Mouse (Mus musculus): Measurements from ENCODE around the gene Cnga2. TPM values are rescaled to one million over a fixed set of nuclear protein-coding genes. Genes with fewer than 3 reads are reported as not detected.

The Cnga2 gene
- polyA plus RNA-seq, 1 experiment from 2014 or later: 0.10 TPM

DNA sequence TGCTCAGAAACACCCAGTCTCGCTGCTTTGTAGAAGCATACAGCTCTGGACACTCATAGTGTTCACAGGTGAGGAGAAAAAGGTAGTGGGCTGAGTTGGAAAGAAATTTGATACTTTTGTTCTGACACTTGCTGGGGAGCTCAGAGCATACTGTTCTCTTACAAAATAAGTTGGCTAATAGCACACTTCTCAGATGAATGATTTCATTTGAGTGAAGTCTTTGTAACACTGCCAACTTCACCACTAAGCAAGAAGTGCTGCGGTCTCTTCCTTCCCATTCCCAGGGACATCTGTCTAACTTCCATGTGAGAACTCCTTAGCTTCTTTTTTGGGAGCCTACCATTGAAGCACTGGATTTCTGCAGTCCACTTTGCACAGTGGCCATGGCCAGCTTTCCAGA is 8.4 kb upstream of the Cnga2 start:
- Histone ChIP-seq H3K27me3 (replicated peaks) (no peaks in the 10 kb centered on the region), H3K9me3 (no peaks in the 10 kb centered on the region), H3K4me1 (no peaks in the 10 kb centered on the region), H3K36me3 (no peaks in the 10 kb centered on the region), H3K4me2 (replicated peaks) (no peak overlapping the region), H3K9ac (no peak overlapping the region), H3K4me3 (no peak overlapping the region), H3K27ac (no peak overlapping the region)
- no peak for ATAC-seq (ENCODE audit: low FRiP score, low read depth)
- WGBS: 77% methylated on average over 2 of the region's 2 CpGs

DNA sequence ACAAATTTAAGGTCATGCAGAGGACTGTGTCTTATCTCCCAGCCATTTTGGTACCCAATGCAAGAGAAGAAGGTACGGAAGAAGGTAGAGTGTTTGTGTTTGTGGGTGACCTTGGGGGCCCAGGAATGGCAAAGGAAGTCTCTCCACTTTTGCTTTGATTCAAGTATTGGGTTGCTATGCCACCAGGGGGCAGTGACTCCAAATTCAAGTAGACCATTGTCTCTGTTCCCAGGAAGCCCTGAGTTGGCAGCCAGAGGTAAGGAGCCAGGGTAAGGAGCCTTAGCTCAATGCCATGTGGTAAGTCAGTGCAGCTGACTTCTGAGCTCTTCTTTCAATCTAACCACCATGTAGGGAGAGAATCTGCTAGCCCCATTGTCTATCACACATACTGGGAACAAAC is 7.9 kb upstream of the Cnga2 start:
- no peak for ATAC-seq (ENCODE audit: low FRiP score, low read depth)
- H3K4me2 ChIP-seq (replicated peaks): no peak overlapping the region
- H3K27me3 ChIP-seq (replicated peaks): no peaks in the 10 kb centered on the region
- no peak overlapping the region for H3K27ac ChIP-seq
- no peak overlapping the region for H3K4me3 ChIP-seq
- H3K9me3 ChIP-seq: no peaks in the 10 kb centered on the region
- WGBS: 90% methylated on average over 1 of the region's 1 CpGs
- no peaks in the 10 kb centered on the region for H3K36me3 ChIP-seq
- H3K4me1 ChIP-seq: no peaks in the 10 kb centered on the region
- H3K9ac ChIP-seq: no peak overlapping the region

DNA sequence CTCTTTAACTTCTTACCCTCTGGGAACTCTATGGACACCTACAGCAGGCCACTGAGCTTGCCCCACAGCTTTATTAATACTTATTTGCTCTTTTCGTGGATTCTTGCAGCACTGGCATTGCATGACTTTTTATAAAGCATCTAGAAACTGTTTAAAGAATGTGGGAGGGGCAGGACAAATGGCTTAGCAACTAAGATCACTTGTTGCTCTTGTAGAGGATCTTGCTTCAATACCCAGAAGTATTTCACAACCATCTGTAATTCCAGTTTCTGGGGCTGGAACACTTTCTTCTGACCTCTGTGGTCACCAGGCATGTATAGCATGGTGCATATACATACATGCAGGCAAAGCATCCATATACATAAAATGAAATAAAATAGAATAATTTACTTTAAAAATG is 4.3 kb downstream of the Cnga2 start:
- no peak for ATAC-seq (ENCODE audit: low FRiP score, low read depth)
- Histone ChIP-seq H3K9me3 (no peaks in the 10 kb centered on the region), H3K27me3 (replicated peaks) (no peaks in the 10 kb centered on the region), H3K36me3 (no peaks in the 10 kb centered on the region), H3K9ac (no peak overlapping the region), H3K27ac (no peak overlapping the region), H3K4me1 (no peaks in the 10 kb centered on the region), H3K4me2 (replicated peaks) (no peak overlapping the region), H3K4me3 (no peak overlapping the region)
- WGBS: 66% methylated on average over 1 of the region's 1 CpGs

DNA sequence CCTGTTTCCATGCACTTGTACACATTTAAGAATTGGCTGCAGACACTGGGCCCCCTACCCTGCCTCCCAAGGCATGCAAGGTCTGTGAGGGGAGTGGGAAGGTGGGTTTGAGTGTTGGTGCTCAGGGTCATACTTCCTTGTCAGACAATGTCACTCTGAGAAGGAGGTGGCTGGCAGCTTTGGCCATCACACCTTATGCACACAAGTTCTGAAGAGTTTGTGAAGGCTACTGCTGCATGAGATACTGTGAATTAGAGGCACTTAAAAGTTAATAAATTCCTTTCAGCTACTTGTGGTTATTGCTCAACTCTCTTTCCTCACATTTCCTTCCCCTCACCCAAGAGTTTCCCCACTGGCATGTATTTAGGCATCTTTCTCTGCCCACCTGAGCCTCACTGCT is 18.3 kb downstream of the Cnga2 start:
- no peak overlapping the region for H3K9ac ChIP-seq
- H3K9me3 ChIP-seq: no peaks in the 10 kb centered on the region
- no peak overlapping the region for H3K4me3 ChIP-seq
- H3K36me3 ChIP-seq: no peaks in the 10 kb centered on the region
- no peaks in the 10 kb centered on the region for H3K27me3 ChIP-seq (replicated peaks)
- H3K4me1 ChIP-seq: no peaks in the 10 kb centered on the region
- ATAC-seq (ENCODE audit: low FRiP score, low read depth): no peak
- H3K4me2 ChIP-seq (replicated peaks): no peak overlapping the region
- H3K27ac ChIP-seq: no peak overlapping the region

DNA sequence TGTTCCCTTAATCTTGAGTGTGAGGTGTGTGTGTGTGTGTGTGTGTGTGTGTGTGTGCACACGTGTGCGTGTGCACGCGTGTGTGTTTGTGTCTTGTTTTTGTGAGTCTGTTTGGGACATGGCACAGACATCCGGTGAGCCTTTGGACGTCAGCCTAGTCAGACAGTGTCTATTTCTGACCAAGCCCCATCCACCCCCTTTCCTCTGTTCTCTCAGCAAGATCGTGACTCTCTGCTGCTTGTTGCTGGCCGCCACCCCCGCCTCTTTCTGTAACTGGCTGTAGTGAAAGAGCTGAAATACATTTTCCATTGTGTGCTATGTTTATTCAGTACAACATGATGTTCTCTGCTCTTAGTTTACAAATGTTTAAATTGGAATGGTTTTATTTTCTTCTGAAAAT is 20.6 kb downstream of the Cnga2 start:
- H3K9me3 ChIP-seq: no peaks in the 10 kb centered on the region
- no peaks in the 10 kb centered on the region for H3K27me3 ChIP-seq (replicated peaks)
- no peak overlapping the region for H3K9ac ChIP-seq
- no peaks in the 10 kb centered on the region for H3K36me3 ChIP-seq
- H3K27ac ChIP-seq: no peak overlapping the region
- H3K4me3 ChIP-seq: no peak overlapping the region
- no peak overlapping the region for H3K4me2 ChIP-seq (replicated peaks)
- no peak for ATAC-seq (ENCODE audit: low FRiP score, low read depth)
- 67% methylated on average over 9 of the region's 9 CpGs for WGBS
- no peaks in the 10 kb centered on the region for H3K4me1 ChIP-seq

DNA sequence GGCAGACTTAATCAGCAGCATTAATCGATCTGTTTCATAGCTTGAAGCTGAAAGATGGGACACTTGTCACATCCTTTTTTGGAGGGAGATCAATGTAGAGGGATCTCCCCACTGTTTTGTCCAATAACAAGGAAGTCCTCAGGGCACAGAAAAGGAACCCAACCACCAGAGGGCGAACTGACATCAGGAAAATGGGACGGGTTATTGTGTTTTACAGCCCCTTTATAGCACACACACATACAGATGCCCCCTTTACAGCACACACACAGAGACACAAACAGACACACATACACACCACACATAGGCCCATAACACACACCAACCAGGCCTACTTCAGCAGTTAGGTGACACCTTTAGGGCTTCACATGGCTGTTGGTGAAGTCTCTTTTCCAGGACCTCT is 21.2 kb downstream of the Cnga2 start:
- peak; percentile 53; the same call in 1 of the 2 replicates for ATAC-seq (ENCODE audit: low FRiP score, low read depth)
- Histone ChIP-seq H3K9ac (no peak overlapping the region), H3K4me1 (no peaks in the 10 kb centered on the region), H3K4me2 (replicated peaks) (no peak overlapping the region), H3K9me3 (no peaks in the 10 kb centered on the region), H3K27ac (no peak overlapping the region), H3K36me3 (no peaks in the 10 kb centered on the region), H3K27me3 (replicated peaks) (no peaks in the 10 kb centered on the region), H3K4me3 (no peak overlapping the region)
- WGBS: 28% methylated on average over 3 of the region's 3 CpGs

DNA sequence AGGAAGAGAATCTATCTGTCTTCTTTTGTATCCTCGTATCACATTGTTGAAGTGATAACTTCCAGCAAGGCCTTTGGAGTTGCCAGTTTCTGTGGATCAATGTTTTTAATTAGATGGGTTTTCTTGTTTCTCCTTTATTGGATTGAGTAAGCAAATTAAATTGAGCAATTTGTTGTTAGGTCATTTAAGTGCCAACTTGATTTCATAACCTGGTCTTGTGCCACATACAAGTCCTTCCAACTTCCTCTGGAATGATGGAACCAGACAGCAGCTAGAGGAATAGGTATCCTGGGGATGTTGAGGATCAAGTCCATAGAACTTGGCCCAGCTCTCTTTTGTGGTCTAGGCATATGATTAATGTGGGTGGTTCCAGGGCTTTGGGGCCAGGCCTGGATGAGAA is 30.6 kb downstream of the Cnga2 start:
- Histone ChIP-seq H3K9ac (no peak overlapping the region), H3K4me1 (no peaks in the 10 kb centered on the region), H3K27ac (no peak overlapping the region), H3K4me2 (replicated peaks) (no peak overlapping the region), H3K36me3 (no peaks in the 10 kb centered on the region), H3K4me3 (no peak overlapping the region), H3K27me3 (replicated peaks) (no peaks in the 10 kb centered on the region), H3K9me3 (no peaks in the 10 kb centered on the region)
- WGBS: 76% methylated on average over 1 of the region's 1 CpGs
- no peak for ATAC-seq (ENCODE audit: low FRiP score, low read depth)

DNA sequence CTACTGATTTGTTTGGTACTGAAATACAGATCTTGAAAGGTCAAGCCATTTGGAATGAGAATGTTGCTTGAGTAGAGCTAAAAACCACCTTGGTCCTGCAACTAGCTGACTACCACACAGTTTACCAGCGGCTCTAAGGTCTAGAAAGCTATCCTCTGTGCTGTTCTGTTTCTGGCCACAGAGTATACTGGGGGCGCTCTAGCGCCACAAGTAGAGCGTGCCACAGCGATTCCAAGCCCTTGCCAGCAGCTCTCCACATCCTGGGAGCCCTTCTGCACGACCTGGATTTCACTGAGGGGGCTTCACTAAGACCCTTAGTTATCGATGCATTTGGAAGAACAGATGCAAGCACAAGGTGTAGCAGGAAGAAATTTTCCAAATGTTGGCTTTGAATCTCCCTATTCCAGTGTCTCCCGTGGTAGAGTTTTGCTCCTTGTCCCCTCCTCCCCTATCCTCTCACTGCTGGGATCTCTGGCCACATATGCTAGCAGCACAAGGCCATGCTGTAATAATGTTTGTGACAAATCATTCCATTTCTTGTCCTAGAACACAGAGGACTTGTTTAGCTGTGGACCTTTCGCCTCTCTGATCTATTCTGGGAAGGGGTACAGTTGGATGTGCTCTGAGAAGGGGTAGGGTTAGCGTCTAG is 31.2 kb downstream of the Cnga2 start:
- H3K4me2 ChIP-seq (replicated peaks): no peak overlapping the region

DNA sequence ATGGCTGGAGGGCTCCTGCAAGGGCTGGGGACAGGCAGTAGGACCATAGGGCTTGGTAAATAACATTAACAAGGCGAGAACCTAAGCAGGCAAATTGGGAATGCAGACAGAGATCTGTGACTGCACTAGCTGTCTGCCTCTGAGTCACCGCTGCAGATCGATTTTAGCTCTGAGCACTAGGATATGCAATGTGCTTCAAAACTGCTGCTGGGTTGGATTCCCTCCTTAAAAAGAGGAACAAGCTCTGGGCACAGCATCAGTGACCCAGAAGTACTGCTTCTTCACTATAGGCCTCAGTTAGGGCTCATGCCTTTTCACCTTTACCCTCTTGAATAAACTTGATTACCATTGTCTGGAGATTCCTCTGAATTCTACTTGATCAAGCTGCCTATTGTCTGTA is 31.9 kb downstream of the Cnga2 start:
- Histone ChIP-seq H3K4me3 (no peak overlapping the region), H3K27me3 (replicated peaks) (no peaks in the 10 kb centered on the region), H3K4me1 (no peaks in the 10 kb centered on the region), H3K9ac (no peak overlapping the region), H3K27ac (no peak overlapping the region), H3K9me3 (no peaks in the 10 kb centered on the region), H3K4me2 (replicated peaks) (no peak overlapping the region), H3K36me3 (no peaks in the 10 kb centered on the region)
- 55% methylated on average over 3 of the region's 3 CpGs for WGBS
- no peak for ATAC-seq (ENCODE audit: low FRiP score, low read depth)

More for the DNA sequence above, 31.2 kb downstream of the Cnga2 start:
- ATAC-seq (ENCODE audit: low FRiP score, low read depth): no peak
- Histone ChIP-seq H3K4me1 (no peaks in the 10 kb centered on the region), H3K9ac (no peak overlapping the region), H3K27ac (no peak overlapping the region), H3K27me3 (replicated peaks) (no peaks in the 10 kb centered on the region), H3K9me3 (no peaks in the 10 kb centered on the region), H3K4me3 (no peak overlapping the region), H3K36me3 (no peaks in the 10 kb centered on the region)
- 37% methylated on average over 10 of the region's 10 CpGs for WGBS

DNA sequence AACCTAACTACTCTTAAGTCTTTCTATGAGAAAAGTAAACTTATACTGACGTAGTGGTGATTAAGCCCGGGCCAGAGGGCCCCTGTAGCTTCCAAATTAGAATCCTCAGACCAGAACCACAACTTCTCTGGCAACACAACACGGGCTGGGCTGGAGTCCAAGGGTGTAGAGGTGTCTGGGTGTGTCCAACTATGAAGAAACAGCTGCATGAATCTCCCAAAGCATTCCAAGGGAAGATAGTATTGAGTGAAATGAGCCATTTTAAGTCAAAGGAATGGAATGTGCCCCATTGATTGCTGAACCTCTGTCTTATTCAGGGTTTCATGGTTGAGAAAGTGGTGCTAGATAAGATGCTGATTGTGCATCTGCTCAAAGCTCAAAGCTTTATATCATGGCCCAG is 52.4 kb downstream of the Cnga2 start:
- Histone ChIP-seq H3K9me3 (no peaks in the 10 kb centered on the region), H3K4me2 (replicated peaks) (no peak overlapping the region), H3K27me3 (replicated peaks) (no peaks in the 10 kb centered on the region), H3K36me3 (no peaks in the 10 kb centered on the region), H3K4me3 (no peak overlapping the region), H3K4me1 (no peaks in the 10 kb centered on the region), H3K27ac (no peak overlapping the region), H3K9ac (no peak overlapping the region)
- no peak for ATAC-seq (ENCODE audit: low FRiP score, low read depth)
- 69% methylated on average over 3 of the region's 3 CpGs for WGBS

DNA sequence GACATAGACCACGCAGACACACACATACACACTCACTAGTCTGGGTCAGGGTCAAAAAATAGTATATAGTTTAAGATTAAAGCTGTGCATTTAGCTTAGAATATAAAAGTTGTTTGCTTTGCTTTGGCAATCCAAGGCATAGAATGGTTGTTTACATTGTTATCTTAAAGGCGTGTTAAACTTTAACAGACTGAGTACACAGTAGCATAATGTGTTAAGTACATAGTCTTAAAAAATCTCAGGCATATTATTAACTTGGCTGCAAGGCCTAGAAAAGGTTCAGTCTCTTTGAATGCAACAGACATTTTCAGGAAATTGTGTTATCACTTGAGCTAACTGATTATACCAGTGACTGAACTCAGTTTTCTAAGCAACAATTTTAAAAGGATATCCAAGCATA is 56.3 kb downstream of the Cnga2 start:
- H3K4me2 ChIP-seq (replicated peaks): no peak overlapping the region
- no peak for ATAC-seq (ENCODE audit: low FRiP score, low read depth)
- no peaks in the 10 kb centered on the region for H3K27me3 ChIP-seq (replicated peaks)
- H3K27ac ChIP-seq: no peak overlapping the region
- H3K9me3 ChIP-seq: no peaks in the 10 kb centered on the region
- no peak overlapping the region for H3K4me3 ChIP-seq
- H3K4me1 ChIP-seq: no peaks in the 10 kb centered on the region
- no peak overlapping the region for H3K9ac ChIP-seq
- H3K36me3 ChIP-seq: no peaks in the 10 kb centered on the region
- WGBS: 91% methylated on average over 2 of the region's 2 CpGs

Data from neural tube, embryonic 12.5 days (tissue).